Mouse (Mus musculus) liver, postnatal 0 days (tissue): ENCODE measurements around the gene Pdia5. TPM values are rescaled to one million over a fixed set of nuclear protein-coding genes. Genes with fewer than 3 reads are reported as not detected.

ENCODE experiments used
- ATAC-seq: fragments of 200-750 bp; cut with Nextera tagmentation; 2 replicates; pipeline ENCODE4 v1.8.0; 2017; ENCODE audit warnings: mild to moderate bottlenecking, moderate library complexity
- DNase-seq: peaks from one replicate; pipeline ENCODE4 v3.0.0-alpha.2; 2016
- H3K27ac ChIP-seq: fragments of 300-500 bp; sonication (generic); 2 replicates; pipeline ENCODE4 v1.5.1; 2014; ENCODE audit warnings: antibody characterized with exemption, moderate library complexity, mild to moderate bottlenecking, low read depth
- H3K27me3 ChIP-seq: fragments of 300-500 bp; sonication (generic); 2 replicates; pipeline ENCODE4 v1.6.1; 2014; ENCODE audit warnings: low read length, control low read depth, mixed read lengths; ENCODE audit not compliant: insufficient read depth
- H3K36me3 ChIP-seq: fragments of 300-500 bp; sonication (generic); replicated peaks from 2 replicates; pipeline ENCODE4 v1.6.1; 2014; ENCODE audit warnings: mild to moderate bottlenecking, control low read depth, low read length, moderate library complexity, mixed read lengths; ENCODE audit not compliant: insufficient read depth
- H3K4me1 ChIP-seq: fragments of 300-500 bp; sonication (generic); 2 replicates; pipeline ENCODE4 v1.6.1; 2014; ENCODE audit warnings: antibody characterized with exemption, mild to moderate bottlenecking, control low read depth; ENCODE audit not compliant: insufficient read depth
- H3K4me2 ChIP-seq: fragments of 300-500 bp; sonication (generic); 2 replicates; pipeline ENCODE4 v1.6.1; 2014; ENCODE audit warnings: low read depth, mild to moderate bottlenecking, low read length, moderate library complexity, mixed read lengths
- H3K4me3 ChIP-seq: fragments of 300-500 bp; sonication (generic); 2 replicates; pipeline ENCODE4 v1.5.1; 2014; ENCODE audit warnings: low read depth, low read length
- H3K9ac ChIP-seq: fragments of 300-500 bp; sonication (generic); replicated peaks from 2 replicates; pipeline ENCODE4 v1.6.1; 2014; ENCODE audit warnings: mild to moderate bottlenecking, moderate library complexity
- H3K9me3 ChIP-seq: fragments of 300-500 bp; sonication (generic); 2 replicates; pipeline ENCODE4 v1.6.1; 2016; ENCODE audit warnings: mild to moderate bottlenecking, control low read depth, low read length, mixed read lengths
- CTCF ChIP-seq: sonication (generic); IDR thresholded peaks from 2 replicates; pipeline ENCODE4 v1.5.1; 2016; ENCODE audit warnings: antibody characterized with exemption, low read depth
- EP300 ChIP-seq: IDR thresholded peaks from 2 replicates; pipeline ENCODE4 v1.6.1; 2016; ENCODE audit warnings: antibody characterized with exemption, low read depth, mild to moderate bottlenecking
- WGBS: fragments of 180-500 bp; shearing (Covaris S2); extraction: QIAGEN DNeasy Blood & Tissue Kit; methylation state at CpG from one replicate; pipeline ENCODE4 v1.1.7; 2014; ENCODE audit not compliant: insufficient replicate concordance; 5-methylcytosine and 5-hydroxymethylcytosine counted together
- polyA plus RNA-seq: library from polyadenylated mRNA; unstranded; fragments of >200 nt; fragmentation: Nextera tagmentation; extraction: Ambion mirVana; gene quantifications from 2 replicates; pipeline ENCODE4 v1.2.1, GENCODE M21; 2015

The Pdia5 gene
- polyA plus RNA-seq, 1 experiment from 2014 or later, result 58.7 TPM

- no peak for TF ChIP-seq EP300
- TF ChIP-seq CTCF, result no peak
- Histone ChIP-seq H3K4me2 (no peak overlapping the region), H3K36me3 (no peaks in the 10 kb centered on the region), H3K27ac (no peak overlapping the region), H3K4me3 (no peak overlapping the region), H3K9me3 (no peaks in the 10 kb centered on the region), H3K27me3 (no peaks in the 10 kb centered on the region), H3K9ac (no peak overlapping the region), H3K4me1 (0 out of 2 replicates have a peak, but pooled peaks cover 2% of the 10 kb centered on the region)
- 47% methylated on average over 23 of the region's 23 CpGs for WGBS
- DNase-seq (no peak), ATAC-seq (no peak)
Observed at GRCm38 (mm10) chr16:35517976-35518951, 27.6 kb upstream of the Pdia5 start.

DNA sequence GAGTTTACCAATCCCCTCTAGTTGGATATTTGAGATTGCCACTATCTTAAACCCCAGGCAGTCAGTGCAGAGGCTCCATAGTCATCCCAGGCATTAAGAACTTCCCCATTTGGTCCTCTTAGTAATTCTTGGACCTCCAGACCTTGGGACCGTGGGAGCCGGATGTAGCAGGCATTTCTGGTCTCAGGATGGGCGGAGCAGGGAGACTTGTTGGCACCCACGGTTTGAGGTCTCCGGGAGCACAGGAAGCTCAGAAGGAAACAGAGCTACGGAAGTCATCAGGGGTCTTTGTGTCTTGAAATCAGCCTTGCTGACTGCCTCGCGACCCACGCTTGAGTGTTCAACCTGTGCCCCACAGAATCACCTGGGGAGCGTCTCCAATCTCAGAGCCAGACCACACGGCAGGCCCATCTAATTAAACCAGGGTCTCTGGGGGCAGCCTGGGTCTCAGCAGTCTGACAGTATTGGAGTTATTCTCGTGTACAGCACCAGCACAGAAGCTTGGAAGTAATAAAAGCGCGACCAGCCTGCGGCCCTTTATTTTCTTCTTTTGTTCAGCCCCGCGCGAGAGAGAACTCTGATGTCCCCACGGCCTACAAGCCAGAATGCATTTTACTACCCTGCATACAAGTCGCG, 25.4 kb upstream of the Pdia5 start:
- Histone ChIP-seq H3K4me3 (no peak overlapping the region), H3K27me3 (no peaks in the 10 kb centered on the region), H3K4me1 (0 out of 2 replicates have a peak, but pooled peaks cover 2% of the 10 kb centered on the region), H3K27ac (no peak overlapping the region), H3K4me2 (no peak overlapping the region), H3K9ac (no peak overlapping the region), H3K36me3 (no peaks in the 10 kb centered on the region), H3K9me3 (peaks cover 2% of the 10 kb centered on the region; the same call in 1 of the 2 replicates)
- DNase-seq (no peak), ATAC-seq (no peak)
- WGBS, result 52% methylated on average over 21 of the region's 21 CpGs
- TF ChIP-seq EP300 (no peak), CTCF (no peak)

DNA sequence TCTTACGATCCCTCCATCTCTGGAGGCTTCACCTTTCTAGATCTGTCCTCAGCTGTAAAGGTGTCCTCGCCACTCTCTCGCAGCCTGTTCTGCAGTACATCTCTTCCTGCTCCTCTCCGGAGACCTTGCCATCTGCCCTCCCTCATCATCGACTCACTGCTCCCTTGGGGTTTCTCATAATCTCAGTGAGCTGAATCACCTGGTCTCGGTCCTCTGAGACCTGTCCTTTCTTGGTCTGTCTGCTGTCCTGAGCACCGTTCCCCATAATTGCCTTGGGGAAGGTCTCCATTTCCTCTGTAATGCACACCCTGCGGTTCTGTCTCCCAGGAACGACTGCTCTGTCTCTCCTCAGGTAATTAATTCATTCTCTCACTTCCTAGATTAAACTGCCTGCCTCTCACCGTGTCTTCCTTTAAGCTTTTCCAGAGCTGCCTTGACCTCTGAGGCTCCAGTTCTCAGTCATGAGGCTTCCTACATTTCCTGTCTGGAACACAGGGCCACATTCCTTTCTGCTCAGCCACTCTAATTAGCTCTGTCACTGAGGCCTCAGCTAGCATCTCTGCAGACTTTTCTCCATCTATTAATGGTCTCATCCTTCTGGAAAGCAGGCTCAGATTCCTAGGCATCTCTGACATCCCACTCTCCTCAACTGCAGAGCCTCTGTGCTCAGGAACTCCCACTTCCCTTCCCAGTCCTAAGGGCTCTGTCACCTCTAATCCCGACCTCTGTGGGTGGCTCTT, 18.8 kb upstream of the Pdia5 start:
- Histone ChIP-seq H3K27me3 (no peaks in the 10 kb centered on the region), H3K27ac (no peak overlapping the region), H3K4me2 (no peak overlapping the region), H3K4me3 (no peak overlapping the region), H3K4me1 (no peaks in the 10 kb centered on the region), H3K9me3 (peaks cover 2% of the 10 kb centered on the region; the same call in 1 of the 2 replicates), H3K36me3 (no peaks in the 10 kb centered on the region), H3K9ac (no peak overlapping the region)
- no peak for ATAC-seq
- TF ChIP-seq CTCF (no peak), EP300 (no peak)
- DNase-seq, result no peak
- WGBS, result 51% methylated on average over 11 of the region's 11 CpGs

DNA sequence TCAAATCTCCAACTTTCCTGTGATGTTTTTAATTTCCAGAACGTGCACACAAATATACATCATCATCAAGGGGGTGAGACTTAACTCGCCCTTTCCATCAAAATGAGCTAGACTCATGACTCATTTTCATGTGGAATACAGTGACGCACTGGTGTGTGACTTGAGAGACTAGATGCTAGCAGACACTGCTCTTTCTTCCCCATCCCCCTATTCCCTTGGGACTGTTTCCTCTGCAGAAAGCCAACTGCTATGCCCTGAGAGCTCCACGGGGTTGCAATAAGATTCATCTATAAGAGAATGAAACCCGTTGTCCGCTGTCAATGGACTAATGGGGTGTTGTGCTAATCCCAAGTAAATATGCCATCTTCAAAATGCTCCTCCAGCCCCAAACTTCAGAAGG, 17.9 kb upstream of the Pdia5 start:
- no peak overlapping the region for H3K4me3 ChIP-seq
- no peaks in the 10 kb centered on the region for H3K27me3 ChIP-seq
- 74% methylated on average over 6 of the region's 6 CpGs for WGBS

GRCm38 (mm10) chr16:35505786-35506185, 15.1 kb upstream of the Pdia5 start:
- H3K9me3 ChIP-seq, result no peaks in the 10 kb centered on the region
- H3K36me3 ChIP-seq, result no peaks in the 10 kb centered on the region
- H3K27ac ChIP-seq, result no peak overlapping the region
- no peak overlapping the region for H3K9ac ChIP-seq
- no peaks in the 10 kb centered on the region for H3K4me1 ChIP-seq
- no peak overlapping the region for H3K4me3 ChIP-seq
- TF ChIP-seq CTCF (no peak), EP300 (no peak)
- DNase-seq, result no peak
- WGBS, result 66% methylated on average over 4 of the region's 4 CpGs
- no peak overlapping the region for H3K4me2 ChIP-seq
- H3K27me3 ChIP-seq, result no peaks in the 10 kb centered on the region
- ATAC-seq, result no peak

More for the DNA sequence above, 17.9 kb upstream of the Pdia5 start:
- Histone ChIP-seq H3K9ac (no peak overlapping the region), H3K36me3 (no peaks in the 10 kb centered on the region), H3K4me1 (no peaks in the 10 kb centered on the region), H3K27ac (no peak overlapping the region), H3K9me3 (peaks cover 2% of the 10 kb centered on the region; the same call in 1 of the 2 replicates), H3K4me2 (no peak overlapping the region)
- no peak for TF ChIP-seq EP300
- TF ChIP-seq CTCF, result no peak
- no peak for ATAC-seq
- DNase-seq, result no peak
